Mouse (Mus musculus) limb, embryonic 12.5 days (tissue): ENCODE measurements at regions not wholly inside any gene's neighbourhood (a gene's known extent, or its start where the extent isn't known, plus 50 kb on each side); places are given as distances from the start of the nearest gene placed in this dataset.
A peak's percentile ranks its signal among the peaks of the same experiment; 100 is the strongest.

Experiments used
- ATAC-seq: fragments of 200-750 bp; cut with Nextera tagmentation; 2 replicates; pipeline ENCODE4 v1.8.0; 2017; ENCODE audit warnings: low read depth, moderate TSS enrichment; ENCODE audit not compliant: insufficient number of reproducible peaks, insufficient read depth, low FRiP score, low TSS enrichment
- H3K27ac ChIP-seq: fragments of 300-500 bp; sonication (generic); 2 replicates; pipeline ENCODE4 v1.5.1; 2016; ENCODE audit warnings: mild to moderate bottlenecking, moderate library complexity
- H3K27me3 ChIP-seq: fragments of 300-500 bp; sonication (generic); 2 replicates; pipeline ENCODE4 v1.6.1; 2016; ENCODE audit warnings: mild to moderate bottlenecking, moderate library complexity
- H3K36me3 ChIP-seq: fragments of 300-500 bp; sonication (generic); 2 replicates; pipeline ENCODE4 v1.6.1; 2016; ENCODE audit warnings: mild to moderate bottlenecking, moderate library complexity
- H3K4me1 ChIP-seq: fragments of 300-500 bp; sonication (generic); replicated peaks from 2 replicates; pipeline ENCODE4 v1.6.1; 2016
- H3K4me2 ChIP-seq: fragments of 300-500 bp; sonication (generic); 2 replicates; pipeline ENCODE4 v1.6.1; 2016; ENCODE audit warnings: mild to moderate bottlenecking, moderate library complexity
- H3K4me3 ChIP-seq: fragments of 300-500 bp; sonication (generic); replicated peaks from 2 replicates; pipeline ENCODE4 v1.5.1; 2016; ENCODE audit warnings: mild to moderate bottlenecking
- H3K9ac ChIP-seq: fragments of 300-500 bp; sonication (generic); replicated peaks from 2 replicates; pipeline ENCODE4 v1.6.1; 2016; ENCODE audit warnings: mild to moderate bottlenecking, moderate library complexity
- H3K9me3 ChIP-seq: fragments of 300-500 bp; sonication (generic); 2 replicates; pipeline ENCODE4 v1.6.1; 2016; ENCODE audit warnings: mild to moderate bottlenecking, moderate library complexity
- WGBS: fragments of 180-500 bp; shearing (Covaris S2); methylation state at CpG from one replicate; pipeline ENCODE4 v1.1.7; 2016; 5-methylcytosine and 5-hydroxymethylcytosine counted together

GRCm38 (mm10) chr7:83429929-83430556 is 154.7 kb upstream of the Tmc3 start:
- Histone ChIP-seq H3K4me2 (no peak overlapping the region), H3K27ac (no peak overlapping the region), H3K36me3 (no peaks in the 10 kb centered on the region), H3K4me1 (peaks cover 20% of the 10 kb centered on the region), H3K9me3 (no peaks in the 10 kb centered on the region), H3K9ac (no peak overlapping the region), H3K27me3 (no peaks in the 10 kb centered on the region), H3K4me3 (no peak overlapping the region)
- no peak for ATAC-seq
- WGBS, result 73% methylated on average over 3 of the region's 3 CpGs

DNA sequence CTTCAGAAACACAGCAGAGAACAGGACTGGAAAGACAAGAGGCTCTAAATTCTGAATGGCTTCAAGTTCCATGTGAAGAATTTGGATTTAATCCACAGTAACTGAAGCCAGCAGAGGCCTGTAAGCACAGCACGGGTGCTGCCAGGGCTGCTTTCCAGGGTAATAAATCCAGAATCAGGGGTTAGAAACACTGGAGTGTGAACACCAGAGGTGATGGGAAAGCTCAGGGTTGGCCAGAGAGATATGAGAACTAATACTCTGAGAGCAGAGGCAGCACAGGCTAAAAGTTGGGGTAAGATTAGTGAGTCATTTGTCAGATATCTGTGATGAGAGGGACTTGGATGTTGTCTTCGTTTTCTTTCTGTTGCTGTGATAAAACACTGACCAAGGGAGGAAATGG is 153.6 kb upstream of the Tmc3 start:
- H3K9ac ChIP-seq, result no peak overlapping the region
- peak overlapping the region; percentile 36 for H3K27ac ChIP-seq
- no peak for ATAC-seq
- WGBS, result 18% methylated on average over 2 of the region's 2 CpGs
- peaks cover 25% of the 10 kb centered on the region for H3K4me1 ChIP-seq
- H3K4me2 ChIP-seq, result no peak overlapping the region
- H3K36me3 ChIP-seq, result no peaks in the 10 kb centered on the region
- no peaks in the 10 kb centered on the region for H3K9me3 ChIP-seq
- H3K27me3 ChIP-seq, result no peaks in the 10 kb centered on the region
- no peak overlapping the region for H3K4me3 ChIP-seq

DNA sequence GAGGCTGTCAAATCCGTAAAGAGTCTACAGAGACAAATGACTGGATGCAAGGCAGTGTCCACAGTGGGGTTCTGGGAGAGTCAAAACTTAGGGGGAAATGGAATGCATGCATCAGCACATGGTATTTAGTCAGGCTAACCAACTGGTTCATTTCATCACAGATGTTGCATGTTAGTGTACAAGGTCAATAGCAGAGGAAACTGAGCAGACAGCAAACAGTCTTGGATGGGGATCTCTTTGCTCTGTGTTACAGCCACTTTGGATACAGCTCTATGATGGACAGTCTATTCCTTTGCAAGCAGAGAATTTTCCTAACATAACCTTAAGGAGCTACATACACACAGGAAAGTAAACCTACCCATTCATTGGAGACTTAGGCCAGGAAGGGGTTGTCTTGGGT is 151.9 kb upstream of the Tmc3 start:
- no peaks in the 10 kb centered on the region for H3K9me3 ChIP-seq
- H3K36me3 ChIP-seq, result no peaks in the 10 kb centered on the region
- H3K4me2 ChIP-seq, result no peak overlapping the region
- H3K27ac ChIP-seq, result no peak overlapping the region
- H3K27me3 ChIP-seq, result no peaks in the 10 kb centered on the region
- ATAC-seq, result no peak
- H3K4me1 ChIP-seq, result peaks cover 25% of the 10 kb centered on the region
- H3K9ac ChIP-seq, result no peak overlapping the region
- WGBS, result 89% methylated on average over 1 of the region's 1 CpGs
- no peak overlapping the region for H3K4me3 ChIP-seq

- H3K9me3 ChIP-seq, result no peaks in the 10 kb centered on the region
- H3K4me2 ChIP-seq, result no peak overlapping the region
- H3K9ac ChIP-seq, result no peak overlapping the region
- 25% methylated on average over 5 of the region's 5 CpGs for WGBS
- no peaks in the 10 kb centered on the region for H3K27me3 ChIP-seq
- H3K4me3 ChIP-seq, result no peak overlapping the region
- peaks cover 28% of the 10 kb centered on the region for H3K4me1 ChIP-seq
- no peak for ATAC-seq
- H3K36me3 ChIP-seq, result no peaks in the 10 kb centered on the region
- H3K27ac ChIP-seq, result peak overlapping the region; percentile 80
These were observed 150.6 kb upstream of the Tmc3 start for GRCm38 (mm10) chr7:83433959-83434715.

GRCm38 (mm10) chr7:83438538-83439393 is 146.0 kb upstream of the Tmc3 start:
- peaks cover 29% of the 10 kb centered on the region for H3K4me1 ChIP-seq
- 59% methylated on average over 7 of the region's 7 CpGs for WGBS
- ATAC-seq, result no peak
- no peaks in the 10 kb centered on the region for H3K36me3 ChIP-seq
- H3K4me2 ChIP-seq, result no peak overlapping the region
- peak overlapping the region; percentile 56; the same call in 1 of the 2 replicates for H3K27ac ChIP-seq
- H3K9ac ChIP-seq, result no peak overlapping the region
- H3K27me3 ChIP-seq, result no peaks in the 10 kb centered on the region
- no peak overlapping the region for H3K4me3 ChIP-seq
- no peaks in the 10 kb centered on the region for H3K9me3 ChIP-seq

GRCm38 (mm10) chr7:83443596-83444278 is 141.0 kb upstream of the Tmc3 start:
- WGBS, result 16% methylated on average over 16 of the region's 16 CpGs
- peak overlapping the region; percentile 21; the same call in 1 of the 2 replicates for H3K4me2 ChIP-seq
- no peak overlapping the region for H3K9ac ChIP-seq
- H3K27me3 ChIP-seq, result no peaks in the 10 kb centered on the region
- ATAC-seq, result peak; percentile 86
- no peaks in the 10 kb centered on the region for H3K9me3 ChIP-seq
- H3K27ac ChIP-seq, result peak overlapping the region; percentile 91
- peaks cover 41% of the 10 kb centered on the region for H3K4me1 ChIP-seq
- no peak overlapping the region for H3K4me3 ChIP-seq
- H3K36me3 ChIP-seq, result no peaks in the 10 kb centered on the region

DNA sequence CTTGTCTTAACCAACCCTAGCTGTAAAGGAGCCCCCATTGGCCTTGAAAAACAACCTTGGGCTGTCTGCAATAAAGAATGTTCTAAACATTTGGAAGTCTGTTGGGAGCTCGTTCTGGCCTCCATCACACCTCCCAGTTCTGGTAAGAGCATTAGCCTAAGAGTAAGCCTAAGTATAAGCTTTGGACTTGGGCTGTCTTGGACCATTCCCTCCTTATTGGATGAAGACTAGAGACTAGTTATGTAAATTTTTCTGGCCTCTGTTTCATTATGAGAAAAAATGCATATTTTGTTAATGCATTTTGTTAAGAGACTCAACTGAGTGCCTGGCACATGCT is 140.5 kb upstream of the Tmc3 start:
- Histone ChIP-seq H3K27ac (peak overlapping the region; percentile 91), H3K4me1 (peaks cover 38% of the 10 kb centered on the region), H3K4me2 (peak overlapping the region; percentile 21; the same call in 1 of the 2 replicates), H3K4me3 (no peak overlapping the region), H3K36me3 (no peaks in the 10 kb centered on the region), H3K27me3 (no peaks in the 10 kb centered on the region), H3K9ac (no peak overlapping the region), H3K9me3 (no peaks in the 10 kb centered on the region)
- 14% methylated on average over 1 of the region's 1 CpGs for WGBS
- no peak; the same call in 1 of the 2 replicates for ATAC-seq

- ATAC-seq, result no peak
- Histone ChIP-seq H3K9ac (no peak overlapping the region), H3K27me3 (no peaks in the 10 kb centered on the region), H3K4me2 (no peak overlapping the region), H3K9me3 (no peaks in the 10 kb centered on the region), H3K36me3 (no peaks in the 10 kb centered on the region), H3K4me3 (no peak overlapping the region), H3K4me1 (peaks cover 38% of the 10 kb centered on the region), H3K27ac (peak overlapping the region; percentile 91)
- 51% methylated on average over 5 of the region's 5 CpGs for WGBS
These were observed 139.4 kb upstream of the Tmc3 start for GRCm38 (mm10) chr7:83445181-83445926.

DNA sequence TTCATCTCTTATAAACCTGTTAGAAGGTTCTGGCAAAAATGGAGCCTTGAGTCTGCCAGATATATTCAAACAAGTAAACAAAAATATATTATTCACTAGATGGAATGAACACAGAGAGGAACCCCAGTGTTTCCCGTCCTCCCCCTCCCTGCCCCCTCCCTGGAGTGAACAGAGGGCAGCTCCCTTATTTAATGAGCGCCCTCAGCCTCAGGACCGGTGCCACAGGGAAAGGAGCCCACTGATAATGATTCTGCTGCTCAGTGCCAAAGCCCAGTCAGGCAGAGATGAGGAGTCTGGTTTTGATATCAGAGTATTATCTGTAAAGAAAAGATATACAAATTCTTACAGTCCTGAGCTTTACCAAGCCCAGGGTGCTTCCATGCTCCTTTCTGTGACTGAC is 134.4 kb upstream of the Tmc3 start:
- Histone ChIP-seq H3K4me2 (no peak overlapping the region), H3K27me3 (no peaks in the 10 kb centered on the region), H3K9me3 (no peaks in the 10 kb centered on the region), H3K27ac (no peak overlapping the region), H3K36me3 (no peaks in the 10 kb centered on the region), H3K4me3 (no peak overlapping the region), H3K9ac (no peak overlapping the region), H3K4me1 (peaks cover 18% of the 10 kb centered on the region)
- 60% methylated on average over 3 of the region's 3 CpGs for WGBS
- no peak for ATAC-seq

DNA sequence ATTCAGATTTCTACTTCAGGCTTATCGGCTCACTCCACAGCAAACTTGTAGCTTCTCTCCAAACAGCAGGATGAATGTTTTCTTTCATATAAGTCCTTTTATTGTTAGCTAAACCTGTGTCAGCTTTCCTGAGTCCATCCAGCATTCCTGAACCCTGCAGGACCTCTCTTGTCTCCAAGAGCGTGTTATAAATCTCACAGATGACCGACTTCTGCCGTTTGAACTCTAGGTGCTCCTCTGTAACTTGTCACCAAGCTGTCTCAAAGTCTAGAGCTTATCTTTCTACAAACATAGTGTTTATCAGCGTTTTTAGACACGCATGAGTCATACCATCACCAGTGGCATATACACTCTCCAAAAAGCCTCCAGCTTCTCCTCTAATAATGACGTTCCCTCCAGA is 132.4 kb upstream of the Tmc3 start:
- H3K9ac ChIP-seq, result no peak overlapping the region
- WGBS, result 33% methylated on average over 7 of the region's 7 CpGs
- H3K4me1 ChIP-seq, result peaks cover 20% of the 10 kb centered on the region
- H3K4me2 ChIP-seq, result no peak overlapping the region
- H3K9me3 ChIP-seq, result no peaks in the 10 kb centered on the region
- H3K27ac ChIP-seq, result no peak overlapping the region
- no peak overlapping the region for H3K4me3 ChIP-seq
- H3K27me3 ChIP-seq, result no peaks in the 10 kb centered on the region
- H3K36me3 ChIP-seq, result no peaks in the 10 kb centered on the region
- no peak for ATAC-seq
